Mouse (Mus musculus): Measurements from ENCODE around the gene Fzd5.

DNA sequence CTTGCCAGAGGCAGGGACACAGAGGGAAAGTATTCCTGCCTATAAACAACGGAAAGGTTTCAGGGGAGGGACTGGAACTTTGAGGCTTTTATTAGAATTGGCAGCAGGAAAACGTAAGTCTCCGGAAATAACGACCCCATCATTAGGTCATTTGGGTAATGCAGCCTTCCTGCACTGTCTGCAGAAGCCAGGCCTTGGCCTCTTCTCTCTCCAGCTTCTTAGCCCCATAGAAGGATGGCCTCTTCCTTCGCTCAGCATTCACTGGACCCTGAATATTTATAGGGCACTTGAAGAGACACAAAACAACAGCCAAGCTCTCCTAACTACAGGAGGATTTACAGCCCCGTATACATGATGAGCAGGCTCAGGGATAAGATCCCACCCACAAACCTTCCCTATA is 32.6 kb upstream of the Fzd5 start:
- no peak for TF ChIP-seq CTCF (IDR thresholded peaks at IDR 0.05; ENCODE audit: extremely low read depth, insufficient read length, insufficient replicate concordance, low read depth, low read length)
- TF ChIP-seq POLR2A (IDR thresholded peaks at IDR 0.05; ENCODE audit: low read depth, low read length) = no peak

All from small intestine, adult 2 months (tissue).